Mouse (Mus musculus): Measurements from ENCODE around the gene Ccdc125.
A peak's percentile ranks its signal among the peaks of the same experiment; 100 is the strongest.

The Ccdc125 gene

GRCm38 (mm10) chr13:100669291-100670022 is at the start of gene Ccdc125:
Ccdc125 (plus strand) TSS chr13:100669717.
- DNase-seq (ENCODE audit: low spot score): peak; percentile 21

DNA sequence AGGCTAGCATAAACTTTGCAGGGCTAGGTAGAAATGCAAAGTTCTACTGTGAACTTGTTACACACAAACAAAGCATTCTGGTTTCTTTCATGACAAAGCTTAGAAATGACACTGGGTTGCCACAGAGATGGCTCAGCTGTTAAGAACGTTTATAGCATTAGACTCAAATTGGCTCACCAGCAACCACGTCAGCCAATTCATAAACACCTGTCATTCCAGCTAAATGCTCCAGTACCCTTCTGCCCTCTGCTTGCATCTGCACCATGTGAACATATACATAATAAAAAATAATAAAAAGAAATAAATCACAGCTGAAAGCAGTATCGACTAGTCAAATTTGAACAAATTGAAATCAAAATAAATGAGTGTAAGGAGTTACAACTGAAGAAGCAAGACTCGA is 47.3 kb upstream of the Ccdc125 start:
- no peak for DNase-seq (ENCODE audit: low spot score)

DNA sequence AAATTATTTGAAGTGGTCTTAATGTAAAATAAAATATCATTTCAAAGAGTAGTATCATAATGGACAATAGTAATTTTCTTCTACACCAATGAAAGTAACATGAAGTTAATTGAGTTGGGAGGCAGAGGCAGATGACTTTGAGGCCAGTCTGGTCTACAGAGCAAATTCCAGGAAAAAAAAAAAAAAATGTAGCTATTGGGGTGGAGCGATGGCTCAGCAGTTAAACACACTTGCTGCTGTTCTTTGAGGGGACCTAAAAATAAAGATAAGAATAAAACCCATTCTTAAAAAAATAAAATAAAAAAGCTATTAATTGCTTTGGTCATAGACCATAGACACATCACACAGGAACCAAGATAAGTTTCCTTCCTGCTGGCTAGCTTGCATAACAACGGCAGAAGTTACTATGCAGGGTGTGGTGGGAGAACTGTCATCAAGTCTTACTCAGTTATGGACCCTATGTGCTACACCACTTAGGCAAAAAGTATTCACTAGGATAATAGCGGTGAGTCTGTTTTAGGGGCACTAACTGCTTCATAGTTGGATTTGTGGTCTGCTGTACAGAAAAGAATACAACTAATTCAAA is 35.3 kb upstream of the Ccdc125 start:
- no peak for DNase-seq (ENCODE audit: low spot score)

DNA sequence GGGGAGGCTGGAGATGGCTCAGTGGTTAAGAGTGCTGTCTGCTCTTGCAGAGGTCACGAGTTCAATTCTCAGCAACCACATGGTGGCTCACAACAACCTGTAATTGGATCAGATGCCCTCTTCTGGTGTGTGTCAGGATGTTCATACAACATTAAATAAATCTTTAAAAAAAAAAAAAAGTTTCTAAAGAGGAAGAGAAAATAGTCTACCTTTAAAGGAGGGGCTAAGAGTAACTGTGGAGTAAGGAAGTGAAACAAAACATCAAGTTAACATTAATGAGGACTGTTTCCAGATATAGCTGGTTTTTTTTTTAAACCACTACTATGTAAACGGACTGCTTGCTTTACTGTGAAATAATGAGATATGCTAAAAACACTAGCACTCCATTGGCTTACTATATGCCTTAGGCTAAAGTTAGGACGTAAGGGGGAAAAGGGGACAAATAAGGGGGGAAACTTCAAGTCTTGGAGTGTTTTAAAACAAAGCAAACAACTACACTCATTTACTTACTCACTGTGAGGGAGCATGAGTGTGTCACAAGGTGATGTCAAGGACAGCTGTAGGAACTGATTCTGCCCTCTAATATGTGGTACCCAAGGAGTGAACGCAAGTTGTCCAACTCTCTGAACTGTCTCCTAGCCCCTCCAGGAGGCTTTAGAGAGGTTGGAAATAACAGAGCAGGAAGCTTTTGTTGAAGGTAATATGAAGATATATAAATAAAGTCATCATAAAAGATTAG is 26.9 kb upstream of the Ccdc125 start:
- DNase-seq (ENCODE audit: low spot score): no peak

DNA sequence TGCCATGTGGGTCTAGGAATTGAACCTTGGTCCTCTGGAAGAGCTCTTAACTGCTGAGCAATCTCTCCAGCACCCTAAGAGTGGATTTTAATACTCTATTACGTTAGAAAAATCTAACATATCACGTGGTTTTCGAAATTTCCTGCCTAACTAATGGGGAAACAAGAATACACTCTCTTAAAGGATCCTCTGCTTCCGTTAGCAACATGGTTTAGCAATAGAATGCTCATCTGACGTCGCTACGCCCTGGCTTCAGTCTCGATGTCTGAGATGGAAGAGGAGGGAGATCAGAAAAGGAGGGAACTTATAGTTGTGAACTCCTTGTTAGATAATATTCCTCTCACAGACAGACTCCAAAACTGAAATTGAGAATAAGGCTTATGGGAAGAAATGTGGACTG is 21.3 kb upstream of the Ccdc125 start:
- no peak for DNase-seq (ENCODE audit: low spot score)

DNA sequence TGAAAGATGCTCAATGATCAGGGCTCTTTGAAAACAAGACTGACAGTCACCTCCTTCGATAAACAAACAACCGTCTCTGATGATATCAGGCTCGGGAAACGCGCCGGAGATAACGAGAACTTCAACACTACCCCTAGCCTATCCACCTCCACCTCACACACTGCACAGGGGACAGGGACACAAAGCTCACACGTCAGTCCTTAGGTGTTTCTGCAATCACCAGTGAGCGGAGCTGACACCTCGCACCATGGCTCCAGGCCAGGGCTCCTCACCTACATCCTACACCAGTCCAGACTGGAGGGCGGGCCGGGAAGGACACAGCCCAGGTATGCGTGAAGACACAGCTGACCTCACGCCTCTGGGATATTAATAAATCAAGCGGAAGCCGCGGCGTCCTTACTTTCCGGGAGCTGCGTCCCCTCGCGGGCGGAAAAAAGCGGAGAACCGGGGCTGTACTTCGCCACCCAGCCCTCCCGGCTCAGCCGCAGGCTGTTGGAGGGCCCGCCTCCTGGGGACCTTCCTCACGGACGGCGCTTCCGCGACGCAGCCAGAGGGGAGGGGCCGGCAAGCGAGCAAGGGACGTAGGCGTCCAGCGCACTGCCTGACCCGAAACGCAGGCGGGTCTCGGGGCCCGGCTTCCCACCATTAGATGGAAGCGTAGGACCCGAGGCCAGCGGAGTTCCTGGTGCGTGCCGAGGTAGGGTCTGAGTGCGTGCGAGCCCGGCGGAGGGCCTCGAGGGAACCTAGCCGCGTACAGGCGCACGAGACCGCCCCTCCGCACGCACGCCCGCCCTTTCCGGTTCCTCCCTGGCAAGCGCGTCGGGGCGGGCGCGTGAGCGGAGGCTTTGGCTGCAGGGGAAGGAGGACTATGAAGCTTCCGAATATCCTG is 18.7 kb upstream of the Ccdc125 start, which contains the start of the genes Ak6 and Rad17:
Gene Ak6, plus strand, starts transcription at position 430 of the 889 bp plus-strand sequence.
Gene Rad17, minus strand, starts transcription at position 502 of the 889 bp plus-strand sequence.
- DNase-seq (ENCODE audit: low spot score): peak; percentile 93

DNA sequence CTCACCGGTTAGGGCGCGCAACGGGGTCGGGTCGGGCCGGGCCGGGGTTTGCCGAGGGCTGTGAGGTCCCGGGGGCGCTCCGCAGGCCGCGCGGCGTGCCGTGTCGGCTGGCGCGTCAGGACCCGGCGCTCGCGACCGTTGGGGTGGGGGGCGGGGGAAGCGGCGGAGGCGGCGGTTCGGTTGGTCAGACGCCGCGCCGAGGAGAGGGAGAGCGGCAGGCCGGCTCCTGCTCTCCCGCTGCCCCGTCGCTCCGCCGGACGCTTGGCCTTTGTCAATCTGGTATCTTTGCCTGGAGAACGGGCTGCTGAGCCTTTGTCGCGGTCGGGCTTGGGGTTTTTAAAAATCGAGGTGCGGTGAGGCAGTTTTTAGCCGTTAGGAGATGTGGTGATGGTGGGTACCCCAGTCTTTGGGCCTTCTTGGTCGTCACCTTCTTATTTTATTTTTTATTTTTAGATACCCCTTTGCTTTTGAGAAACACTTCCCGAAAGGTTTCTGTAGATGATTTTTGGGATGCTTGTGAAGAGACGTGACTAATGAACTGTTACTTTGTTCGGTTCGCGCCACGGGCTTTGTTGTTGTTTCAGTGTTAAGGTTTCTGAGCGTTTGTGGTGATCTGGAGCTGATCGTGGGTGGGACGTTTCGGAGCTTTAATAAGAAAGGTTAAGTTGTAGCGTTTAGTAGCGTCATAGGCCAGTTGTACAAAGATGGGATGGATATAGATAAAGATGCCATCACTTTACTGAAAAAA is 17.9 kb upstream of the Ccdc125 start, which contains the start of gene Taf9:
Gene Taf9, plus strand, starts transcription at position 141 of the 748 bp plus-strand sequence.
- DNase-seq (ENCODE audit: low spot score): no peak

- DNase-seq (ENCODE audit: low spot score): no peak
Measured at GRCm38 (mm10) chr13:100658091-100658490, 11.4 kb upstream of the Ccdc125 start.

DNA sequence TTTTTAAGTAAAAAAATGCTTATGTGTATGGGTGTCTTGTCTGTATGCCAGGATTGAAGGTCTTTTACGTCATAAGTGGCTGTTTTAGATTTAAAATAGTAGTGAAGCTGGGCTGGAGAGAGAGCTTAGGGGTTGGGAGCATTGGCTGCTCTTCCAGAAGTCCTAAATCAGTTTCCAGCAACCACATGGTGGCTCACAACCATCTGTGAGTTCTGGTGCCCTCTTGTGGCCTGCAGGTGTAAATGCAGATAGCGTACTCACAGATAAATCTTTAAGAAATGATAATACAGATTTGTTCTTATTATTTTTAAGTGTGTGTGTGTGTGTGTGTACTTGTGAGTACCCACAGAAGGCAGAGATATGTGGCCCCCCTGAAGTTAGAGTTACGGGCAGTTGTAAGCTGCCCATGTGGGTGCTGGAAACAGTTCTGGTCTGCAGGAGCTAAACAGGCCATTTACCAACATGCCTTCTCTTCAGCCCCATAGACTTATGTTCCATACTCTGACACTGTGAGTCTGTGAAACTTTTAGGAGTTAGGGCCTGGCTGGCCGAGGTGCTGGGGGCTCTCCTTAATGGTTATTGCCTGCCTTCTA is 9.6 kb upstream of the Ccdc125 start:
- peak; percentile 45 for DNase-seq (ENCODE audit: low spot score)

DNA sequence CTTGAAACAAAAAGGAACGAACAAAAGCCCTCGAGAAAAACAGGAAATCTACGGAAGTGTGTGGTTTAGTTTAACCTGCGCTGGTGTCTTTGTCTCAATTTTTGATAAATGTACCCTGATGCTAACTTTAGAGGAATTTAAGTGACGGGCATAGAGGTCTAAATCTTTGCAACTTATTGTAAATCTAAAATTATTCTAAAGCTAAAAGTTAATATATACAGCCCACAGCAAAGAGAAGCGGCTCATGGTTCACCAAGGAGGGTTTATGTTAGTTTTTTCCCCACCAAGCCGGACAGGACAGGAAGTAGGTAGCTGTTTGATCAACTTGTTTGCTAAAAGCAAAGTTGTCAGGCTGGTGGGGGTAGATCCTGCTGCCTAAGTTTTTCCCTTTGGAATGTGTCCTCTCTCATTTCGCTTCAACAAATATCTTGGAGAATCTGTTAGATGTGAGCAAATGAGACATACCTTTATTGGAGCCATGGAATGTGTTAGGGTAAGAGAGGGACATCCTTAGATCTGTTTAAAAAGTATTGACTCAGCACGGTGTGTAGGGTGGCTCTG is 744 bp downstream of the Ccdc125 start:
- DNase-seq (ENCODE audit: low spot score): no peak

DNA sequence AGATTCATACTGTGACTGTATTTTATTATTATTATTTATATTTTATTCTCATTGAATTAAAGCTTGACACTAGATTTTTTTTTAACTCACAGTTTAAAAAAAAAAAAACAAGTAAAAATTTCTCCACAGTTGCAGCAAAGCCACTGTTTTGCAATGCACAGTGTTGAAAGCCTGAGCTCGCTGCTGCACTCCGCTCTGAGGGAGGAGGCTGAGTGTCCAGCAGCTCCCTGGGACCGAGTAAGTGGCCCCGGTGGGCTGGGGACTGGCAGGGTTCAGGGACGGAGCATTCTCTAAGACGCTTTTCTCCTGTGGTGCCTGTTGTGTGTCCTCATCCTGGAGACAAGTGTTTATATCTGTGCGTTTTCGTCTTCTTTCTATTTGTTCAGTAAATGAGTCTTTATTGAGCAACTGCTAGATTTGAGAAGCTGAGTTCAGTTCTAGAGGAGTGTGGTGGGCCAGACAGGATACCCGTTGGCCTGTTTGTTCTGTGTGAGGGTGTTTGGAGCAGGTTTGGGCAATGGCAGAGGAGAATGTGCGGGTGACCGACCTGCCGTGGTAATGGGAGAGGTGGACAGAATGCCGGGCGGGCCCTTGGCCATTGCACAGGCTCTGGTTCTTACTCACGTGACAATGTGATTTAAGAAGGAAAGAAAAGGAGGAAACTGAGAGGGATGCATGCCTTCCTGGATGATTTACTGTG is 6.6 kb downstream of the Ccdc125 start:
- DNase-seq (ENCODE audit: low spot score): no peak

DNA sequence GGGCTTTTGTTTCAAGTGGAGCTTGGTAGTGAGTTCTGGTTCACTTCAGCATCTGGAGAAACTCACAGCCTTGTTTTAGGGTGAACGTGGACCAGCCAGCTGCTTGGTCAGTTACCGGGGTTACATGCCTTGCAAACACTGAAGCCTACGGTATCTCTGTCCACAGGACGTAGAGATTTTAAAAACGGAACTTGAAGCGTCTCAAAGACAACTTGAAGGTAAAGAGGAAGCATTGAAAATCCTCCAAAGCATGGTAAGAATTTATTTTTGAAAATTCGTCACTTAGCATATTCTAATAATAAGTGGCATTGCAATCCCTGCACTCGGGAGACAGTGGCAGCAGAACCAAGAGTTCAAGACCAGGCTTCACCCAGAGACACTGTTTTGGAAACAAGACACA is 12.1 kb downstream of the Ccdc125 start:
- DNase-seq (ENCODE audit: low spot score): no peak

GRCm38 (mm10) chr13:100682837-100683236 is 13.3 kb downstream of the Ccdc125 start:
- no peak for DNase-seq (ENCODE audit: low spot score)

GRCm38 (mm10) chr13:100684355-100684754 is 14.8 kb downstream of the Ccdc125 start:
- DNase-seq (ENCODE audit: low spot score): no peak

- no peak for DNase-seq (ENCODE audit: low spot score)
Measured at GRCm38 (mm10) chr13:100687513-100687912, 18.0 kb downstream of the Ccdc125 start.

- no peak for DNase-seq (ENCODE audit: low spot score)
Measured at GRCm38 (mm10) chr13:100697541-100697940, 28.0 kb downstream of the Ccdc125 start.

- DNase-seq (ENCODE audit: low spot score): no peak
Measured at GRCm38 (mm10) chr13:100698866-100699265, 29.3 kb downstream of the Ccdc125 start.

GRCm38 (mm10) chr13:100703468-100703867 is 34.0 kb downstream of the Ccdc125 start:
- no peak for DNase-seq (ENCODE audit: low spot score)

DNA sequence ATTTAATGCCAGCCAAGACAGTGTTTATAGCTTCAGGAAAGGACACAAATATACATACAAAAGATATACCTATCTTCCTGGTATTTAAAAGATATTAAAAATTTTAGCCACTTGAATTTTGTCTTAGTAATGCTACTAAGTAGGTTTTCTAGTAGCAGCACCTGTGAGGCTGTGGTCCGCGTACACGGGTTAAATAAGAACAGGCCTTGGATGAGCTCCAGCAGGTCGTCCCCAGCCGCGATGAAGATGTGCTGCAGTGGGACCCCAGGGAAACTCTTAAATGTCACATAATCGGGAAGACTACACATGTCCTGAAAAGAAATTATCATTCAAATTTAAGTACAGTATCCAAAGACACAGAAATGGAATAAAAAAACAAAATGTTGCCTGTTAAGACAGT is 36.7 kb downstream of the Ccdc125 start:
- DNase-seq (ENCODE audit: low spot score): no peak

- no peak for DNase-seq (ENCODE audit: low spot score)
Measured at GRCm38 (mm10) chr13:100715467-100715866, 46.0 kb downstream of the Ccdc125 start.
